Mouse (Mus musculus) embryonic facial prominence, embryonic 10.5 days (tissue): ENCODE data around the gene Il16. TPM values are rescaled to one million over a fixed set of nuclear protein-coding genes. Genes with fewer than 3 reads are reported as not detected.

Source experiments
- DNase-seq: peaks from one replicate; pipeline ENCODE4 v3.0.0-alpha.2; 2017; ENCODE audit warnings: low spot score
- H3K27ac ChIP-seq: fragments of 300-500 bp; sonication (generic); replicated peaks from 2 replicates; pipeline ENCODE4 v1.5.1; 2016; ENCODE audit warnings: mild to moderate bottlenecking
- H3K27me3 ChIP-seq: fragments of 300-500 bp; sonication (generic); replicated peaks from 2 replicates; pipeline ENCODE4 v1.6.1; 2016; ENCODE audit warnings: low read depth, mild to moderate bottlenecking; ENCODE audit not compliant: poor library complexity, severe bottlenecking
- H3K36me3 ChIP-seq: fragments of 300-500 bp; sonication (generic); replicated peaks from 2 replicates; pipeline ENCODE4 v1.6.1; 2016; ENCODE audit warnings: mild to moderate bottlenecking, moderate library complexity
- H3K4me1 ChIP-seq: fragments of 300-500 bp; sonication (generic); 2 replicates; pipeline ENCODE4 v1.6.1; 2016
- H3K4me3 ChIP-seq: fragments of 300-500 bp; sonication (generic); 2 replicates; pipeline ENCODE4 v1.5.1; 2016; ENCODE audit warnings: mild to moderate bottlenecking, moderate library complexity
- H3K9me3 ChIP-seq: fragments of 300-500 bp; sonication (generic); 2 replicates; pipeline ENCODE4 v1.6.1; 2016; ENCODE audit warnings: mild to moderate bottlenecking
- WGBS: fragments of 180-500 bp; shearing (Covaris S2); methylation state at CpG from one replicate; pipeline ENCODE4 v1.1.7; 2016; 5-methylcytosine and 5-hydroxymethylcytosine counted together
- polyA plus RNA-seq: library from polyadenylated mRNA; unstranded; fragments of >200 nt; fragmentation: Nextera tagmentation; extraction: Ambion mirVana; gene quantifications from 2 replicates; pipeline ENCODE4 v1.2.1, GENCODE M21; 2016

Gene Il16
- 1.1 and 1.9 TPM in 2 replicates for polyA plus RNA-seq

GRCm38 (mm10) chr7:83745413-83746106, at the start of gene Il16:
Gene Il16 (minus strand): TSS chr7:83745726.
- Histone ChIP-seq H3K27me3 (peaks cover 8% of the 10 kb centered on the region; the same call in 1 of the 2 replicates), H3K4me3 (no peak within 1 kb of the TSS), H3K9me3 (no peaks in the 10 kb centered on the region), H3K36me3 (no peaks in the 10 kb centered on the region), H3K4me1 (peaks cover 26% of the 10 kb centered on the region), H3K27ac (peak within 1 kb of the TSS; percentile 44)
- 51% methylated on average over 20 of the region's 20 CpGs for WGBS
- DNase-seq = no peak

GRCm38 (mm10) chr7:83794705-83795104, 49.2 kb upstream of the Il16 start, which contains the start of gene Cfap161:
Gene Cfap161 (minus strand): TSS chr7:83794880.
- WGBS = 6% methylated on average over 14 of the region's 14 CpGs
- peak within 1 kb of the TSS; percentile 36 for H3K4me3 ChIP-seq
- peak; percentile 94 for DNase-seq

GRCm38 (mm10) chr7:83794006-83794683, 48.6 kb upstream of the Il16 start:
- H3K4me1 ChIP-seq = peaks cover 21% of the 10 kb centered on the region
- no peaks in the 10 kb centered on the region for H3K27me3 ChIP-seq
- peak overlapping the region; percentile 36 for H3K4me3 ChIP-seq
- no peak for DNase-seq
- 45% methylated on average over 11 of the region's 11 CpGs for WGBS
- H3K27ac ChIP-seq = no peak overlapping the region
- H3K9me3 ChIP-seq = no peaks in the 10 kb centered on the region
- no peaks in the 10 kb centered on the region for H3K36me3 ChIP-seq

More at GRCm38 (mm10) chr7:83794705-83795104, 49.2 kb upstream of the Il16 start, which contains the start of gene Cfap161:
- H3K9me3 ChIP-seq = no peaks in the 10 kb centered on the region
- no peak within 1 kb of the TSS for H3K27ac ChIP-seq
- H3K27me3 ChIP-seq = no peaks in the 10 kb centered on the region
- H3K36me3 ChIP-seq = no peaks in the 10 kb centered on the region
- H3K4me1 ChIP-seq = peaks cover 21% of the 10 kb centered on the region

GRCm38 (mm10) chr7:83780881-83781280, 35.4 kb upstream of the Il16 start:
- Histone ChIP-seq H3K4me3 (no peak overlapping the region), H3K9me3 (no peaks in the 10 kb centered on the region), H3K4me1 (no peaks in the 10 kb centered on the region), H3K27ac (no peak overlapping the region), H3K36me3 (no peaks in the 10 kb centered on the region), H3K27me3 (peaks cover 6% of the 10 kb centered on the region; the same call in 1 of the 2 replicates)
- DNase-seq = no peak
- WGBS = 80% methylated on average over 4 of the region's 4 CpGs

GRCm38 (mm10) chr7:83780026-83780425, 34.5 kb upstream of the Il16 start:
- 80% methylated on average over 4 of the region's 4 CpGs for WGBS
- no peak for DNase-seq
- H3K4me1 ChIP-seq = no peaks in the 10 kb centered on the region
- H3K9me3 ChIP-seq = no peaks in the 10 kb centered on the region
- no peak overlapping the region for H3K4me3 ChIP-seq
- no peak overlapping the region for H3K27ac ChIP-seq
- H3K27me3 ChIP-seq = peaks cover 9% of the 10 kb centered on the region; the same call in 1 of the 2 replicates
- H3K36me3 ChIP-seq = no peaks in the 10 kb centered on the region

GRCm38 (mm10) chr7:83779028-83779427, 33.5 kb upstream of the Il16 start:
- Histone ChIP-seq H3K36me3 (no peaks in the 10 kb centered on the region), H3K9me3 (no peaks in the 10 kb centered on the region), H3K27ac (no peak overlapping the region), H3K4me3 (no peak overlapping the region), H3K4me1 (no peaks in the 10 kb centered on the region), H3K27me3 (peaks cover 9% of the 10 kb centered on the region; the same call in 1 of the 2 replicates)
- no peak for DNase-seq
- 79% methylated on average over 2 of the region's 2 CpGs for WGBS

GRCm38 (mm10) chr7:83778516-83778915, 33.0 kb upstream of the Il16 start:
- 72% methylated on average over 2 of the region's 2 CpGs for WGBS
- Histone ChIP-seq H3K4me3 (no peak overlapping the region), H3K4me1 (no peaks in the 10 kb centered on the region), H3K36me3 (no peaks in the 10 kb centered on the region), H3K9me3 (no peaks in the 10 kb centered on the region), H3K27ac (no peak overlapping the region), H3K27me3 (peaks cover 9% of the 10 kb centered on the region; the same call in 1 of the 2 replicates)
- no peak for DNase-seq

- DNase-seq = peak; percentile 26
These were observed 29.2 kb upstream of the Il16 start for GRCm38 (mm10) chr7:83774721-83775120.

GRCm38 (mm10) chr7:83763674-83764073, 18.1 kb upstream of the Il16 start:
- Histone ChIP-seq H3K9me3 (no peaks in the 10 kb centered on the region), H3K4me1 (no peaks in the 10 kb centered on the region), H3K27ac (no peak overlapping the region), H3K36me3 (no peaks in the 10 kb centered on the region), H3K27me3 (no peaks in the 10 kb centered on the region), H3K4me3 (no peak overlapping the region)
- 76% methylated on average over 3 of the region's 3 CpGs for WGBS
- no peak for DNase-seq

More at GRCm38 (mm10) chr7:83774721-83775120, 29.2 kb upstream of the Il16 start:
- Histone ChIP-seq H3K4me1 (peaks cover 8% of the 10 kb centered on the region; the same call in 1 of the 2 replicates), H3K9me3 (no peaks in the 10 kb centered on the region), H3K27me3 (peaks cover 6% of the 10 kb centered on the region; the same call in 1 of the 2 replicates), H3K27ac (no peak overlapping the region), H3K36me3 (no peaks in the 10 kb centered on the region), H3K4me3 (no peak overlapping the region)
- 33% methylated on average over 5 of the region's 5 CpGs for WGBS

- H3K36me3 ChIP-seq = no peaks in the 10 kb centered on the region
- no peak overlapping the region for H3K4me3 ChIP-seq
- H3K27me3 ChIP-seq = no peaks in the 10 kb centered on the region
- DNase-seq = no peak
- H3K27ac ChIP-seq = no peak overlapping the region
- no peaks in the 10 kb centered on the region for H3K9me3 ChIP-seq
- WGBS = 85% methylated on average over 5 of the region's 5 CpGs
- H3K4me1 ChIP-seq = no peaks in the 10 kb centered on the region
These were observed 16.8 kb upstream of the Il16 start for GRCm38 (mm10) chr7:83762336-83762735.

GRCm38 (mm10) chr7:83751055-83751454, 5.5 kb upstream of the Il16 start:
- no peaks in the 10 kb centered on the region for H3K9me3 ChIP-seq
- H3K27ac ChIP-seq = no peak overlapping the region
- 83% methylated on average over 1 of the region's 1 CpGs for WGBS
- DNase-seq = no peak
- no peaks in the 10 kb centered on the region for H3K36me3 ChIP-seq
- no peaks in the 10 kb centered on the region for H3K27me3 ChIP-seq
- H3K4me1 ChIP-seq = peaks cover 5% of the 10 kb centered on the region
- no peak overlapping the region for H3K4me3 ChIP-seq

- 78% methylated on average over 1 of the region's 1 CpGs for WGBS
- Histone ChIP-seq H3K27me3 (0 out of 2 replicates have a peak, but pooled peaks cover 4% of the 10 kb centered on the region), H3K36me3 (no peaks in the 10 kb centered on the region), H3K27ac (no peak overlapping the region), H3K4me3 (no peak overlapping the region), H3K9me3 (no peaks in the 10 kb centered on the region), H3K4me1 (peaks cover 26% of the 10 kb centered on the region)
- no peak for DNase-seq
These were observed 2.9 kb upstream of the Il16 start for GRCm38 (mm10) chr7:83748405-83748804.
